Mouse (Mus musculus) olfactory bulb, adult 2 months (tissue): ENCODE data around the gene Cabp2.

Source experiments
- CTCF ChIP-seq: fragments of 200-500 bp; IDR thresholded peaks from 2 replicates; pipeline ENCODE4 v1.5.1; 2012; ENCODE audit warnings: low read depth, mild to moderate bottlenecking, low read length, moderate library complexity; ENCODE audit not compliant: insufficient read depth
- POLR2A ChIP-seq: fragments of 200-500 bp; IDR thresholded peaks from 2 replicates; pipeline ENCODE4 v1.6.1; 2012; ENCODE audit warnings: mild to moderate bottlenecking, low read depth, low read length, moderate library complexity; ENCODE audit not compliant: insufficient read depth

GRCm38 (mm10) chr19:4134354-4134753 is 53.0 kb downstream of the Cabp2 start:
- TF ChIP-seq CTCF (no peak), POLR2A (no peak)
